Mouse (Mus musculus) naive thymus-derived CD4-positive, alpha-beta T cell, adult 2 months (primary cell): ENCODE measurements around the gene Ptgdr2.

Experiments
- DNase-seq: peaks from one replicate; pipeline ENCODE4 v3.0.0-alpha.2; 2011; ENCODE audit warnings: low read depth

Gene Ptgdr2

DNA sequence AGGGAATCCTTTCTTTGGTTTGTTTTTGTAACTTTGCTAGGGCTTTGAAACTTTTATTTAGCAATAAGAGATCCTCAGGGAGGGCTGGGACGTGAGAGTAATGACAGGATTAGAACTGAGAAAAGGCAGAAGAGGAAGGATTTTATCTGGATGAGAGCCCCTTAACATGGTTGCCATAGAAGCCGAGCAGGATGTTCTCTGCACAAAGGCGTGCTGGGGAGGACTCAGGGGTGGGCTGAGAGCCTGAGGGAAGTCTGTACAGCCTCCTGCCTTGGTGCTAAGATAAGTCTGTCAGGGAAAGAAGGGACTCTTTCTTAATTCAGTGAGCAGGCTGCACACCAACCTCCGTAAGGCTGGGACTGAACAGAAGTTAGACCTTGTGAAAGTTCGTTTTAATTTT, 1.9 kb upstream of the Ptgdr2 start:
- DNase-seq = no peak

GRCm38 (mm10) chr19:10936077-10936476, 883 bp upstream of the Ptgdr2 start:
- DNase-seq = no peak

DNA sequence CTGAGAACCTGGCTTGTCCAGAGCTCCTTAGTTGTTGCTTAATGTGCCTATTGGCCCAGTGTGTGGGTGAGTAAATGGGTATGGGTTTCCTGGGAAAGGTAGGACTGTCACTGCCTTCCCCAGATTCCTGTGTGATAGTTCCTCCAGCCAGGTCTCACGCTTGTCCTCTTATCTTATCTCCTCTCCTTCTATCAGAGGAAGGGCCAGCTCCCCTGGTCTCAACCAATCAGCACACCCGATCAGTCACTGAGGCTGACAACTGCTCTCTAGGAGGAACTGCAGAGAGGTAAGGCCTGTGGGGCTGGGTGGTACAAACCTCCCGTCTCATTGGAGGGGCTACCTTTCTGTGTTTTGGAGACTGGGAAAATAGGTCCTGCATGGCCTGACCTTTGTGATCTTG, 1.8 kb downstream of the Ptgdr2 start:
- no peak for DNase-seq

- DNase-seq = peak; percentile 73
Observed at GRCm38 (mm10) chr19:10940097-10940800, 3.3 kb downstream of the Ptgdr2 start.

DNA sequence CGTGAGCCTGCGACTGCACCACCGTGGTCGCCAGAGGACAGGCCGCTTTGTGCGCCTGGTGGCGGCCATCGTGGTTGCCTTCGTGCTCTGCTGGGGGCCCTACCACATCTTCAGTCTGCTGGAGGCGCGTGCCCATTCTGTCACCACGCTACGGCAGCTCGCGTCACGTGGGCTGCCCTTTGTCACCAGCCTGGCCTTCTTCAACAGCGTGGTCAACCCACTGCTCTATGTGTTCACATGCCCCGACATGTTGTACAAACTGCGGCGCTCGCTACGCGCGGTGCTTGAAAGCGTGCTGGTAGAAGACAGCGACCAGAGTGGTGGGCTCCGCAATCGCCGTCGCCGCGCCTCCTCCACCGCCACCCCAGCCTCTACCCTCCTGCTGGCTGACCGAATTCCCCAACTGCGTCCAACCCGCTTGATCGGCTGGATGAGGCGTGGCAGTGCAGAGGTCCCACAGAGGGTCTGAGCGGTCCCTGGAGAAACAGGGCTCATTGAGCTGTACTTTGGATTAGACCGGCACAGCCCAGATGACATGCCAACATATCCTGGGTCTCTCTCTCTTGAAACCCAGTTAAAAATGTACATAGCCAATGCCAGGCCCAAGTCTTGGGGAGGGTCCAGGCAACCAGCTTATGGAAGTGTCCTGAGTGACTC, 4.0 kb downstream of the Ptgdr2 start:
- DNase-seq = no peak

DNA sequence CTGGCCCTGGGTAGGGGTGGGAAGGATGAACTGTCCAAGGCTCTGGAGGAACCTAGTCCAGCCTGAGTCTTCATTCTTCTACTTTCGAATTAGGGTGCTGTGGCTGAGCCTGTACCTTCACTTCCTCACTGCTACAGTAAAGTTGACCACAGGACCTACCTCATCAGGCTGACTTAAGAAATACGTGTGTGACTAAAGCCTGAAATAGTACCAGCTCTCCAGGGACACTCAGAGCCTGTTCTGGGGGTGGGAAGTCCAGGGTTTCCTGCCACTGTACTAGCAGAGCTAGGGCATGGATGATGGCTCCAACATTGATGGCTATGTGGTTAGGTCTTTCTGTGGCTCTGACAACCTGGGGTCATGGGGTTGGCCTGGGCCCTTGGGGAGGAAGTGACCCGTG, 7.0 kb downstream of the Ptgdr2 start:
- DNase-seq = no peak

- no peak for DNase-seq
Observed at GRCm38 (mm10) chr19:10946506-10946905, 9.5 kb downstream of the Ptgdr2 start.

DNA sequence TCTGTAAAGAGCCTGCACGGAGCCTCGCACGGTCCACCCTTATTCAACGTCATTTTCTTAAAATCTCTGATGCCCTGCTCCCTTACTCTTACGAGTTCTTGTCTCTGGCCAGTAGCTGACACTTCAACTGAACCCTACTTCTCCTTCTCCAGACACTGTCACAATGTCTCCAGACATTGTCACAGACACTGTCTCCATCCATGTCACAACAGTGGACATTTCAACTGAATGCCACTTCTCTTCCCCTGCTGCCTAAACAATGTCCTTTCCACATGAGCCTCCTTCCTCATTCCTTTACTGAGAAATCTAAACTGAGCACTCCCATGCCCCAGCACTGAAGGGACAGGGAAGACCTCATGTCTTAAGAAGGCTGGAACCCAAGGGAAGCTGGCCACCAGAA, 10.3 kb downstream of the Ptgdr2 start:
- DNase-seq = no peak

DNA sequence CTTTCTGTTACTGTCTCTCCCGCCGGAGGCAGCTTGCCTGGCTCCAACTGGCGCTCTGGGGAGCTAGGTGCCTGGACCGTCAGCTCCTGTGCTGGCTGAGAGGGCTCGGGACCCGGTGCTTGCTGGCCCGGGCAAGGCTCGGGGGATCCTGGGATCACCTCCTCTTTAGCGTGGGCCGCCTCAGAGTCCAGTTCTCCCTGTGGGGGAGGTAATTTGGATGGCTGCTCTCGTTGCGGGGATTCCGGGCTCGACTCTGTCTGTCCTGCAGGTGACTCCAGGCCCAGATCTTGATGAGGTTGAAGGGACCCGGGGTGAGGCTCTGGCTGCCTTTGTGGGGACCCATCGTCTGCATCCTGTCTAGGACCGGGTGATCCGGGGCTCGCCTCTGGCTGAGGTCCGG, 11.5 kb downstream of the Ptgdr2 start:
- peak; percentile 36 for DNase-seq

GRCm38 (mm10) chr19:10949112-10949511, 12.2 kb downstream of the Ptgdr2 start, which contains the start of gene Ccdc86:
Ccdc86 (minus strand) TSS chr19:10949266.
- DNase-seq = peak; percentile 99

- DNase-seq = no peak
Observed at GRCm38 (mm10) chr19:10949558-10949957, 12.6 kb downstream of the Ptgdr2 start.

DNA sequence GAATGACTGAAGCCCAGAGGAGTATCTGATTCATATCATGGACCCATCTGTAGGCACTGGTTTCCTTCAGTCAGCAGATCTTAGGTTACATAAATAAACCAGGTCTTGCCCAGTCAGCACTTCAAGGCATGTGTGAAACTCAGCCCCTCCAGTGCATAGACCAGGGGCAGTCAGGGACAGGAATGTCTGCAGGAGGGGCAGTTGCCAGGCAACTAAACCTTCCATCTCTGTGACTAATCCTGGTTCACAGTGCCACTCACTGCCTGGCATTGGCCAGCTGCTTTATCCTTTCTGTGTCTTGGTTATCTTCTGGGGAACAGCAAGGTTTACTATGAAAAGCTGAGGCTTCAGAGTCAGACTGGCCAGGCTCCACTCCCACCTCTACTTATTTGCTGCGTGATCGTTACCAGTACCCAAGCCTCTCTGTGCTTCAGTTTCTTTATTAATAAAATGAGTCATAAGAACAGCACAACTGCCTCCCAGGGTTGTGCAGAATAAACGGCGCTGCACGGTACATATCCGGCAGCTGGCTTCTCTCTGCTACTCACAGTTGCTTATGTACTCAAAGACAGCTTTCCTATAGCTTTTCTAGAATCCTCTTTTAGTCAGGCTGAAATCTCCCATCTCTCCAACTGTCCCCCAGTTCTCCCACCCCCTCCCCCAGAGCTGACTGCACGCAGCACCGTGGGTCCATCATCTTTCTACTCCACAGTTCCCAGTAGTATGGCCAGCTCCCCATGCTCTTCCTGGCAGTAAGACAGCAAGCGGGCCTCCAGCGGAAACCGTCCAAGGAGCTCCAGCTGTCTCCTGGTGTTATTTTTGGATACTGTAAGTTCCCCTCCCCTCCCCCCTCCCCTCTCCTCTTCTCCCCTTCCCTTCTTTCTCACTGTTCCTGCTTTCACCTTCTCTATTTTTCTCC, 15.3 kb downstream of the Ptgdr2 start:
- no peak for DNase-seq

GRCm38 (mm10) chr19:10959085-10959977, 22.4 kb downstream of the Ptgdr2 start:
- peak; percentile 88 for DNase-seq

- no peak for DNase-seq
Observed at GRCm38 (mm10) chr19:10959978-10960346, 23.0 kb downstream of the Ptgdr2 start.

DNA sequence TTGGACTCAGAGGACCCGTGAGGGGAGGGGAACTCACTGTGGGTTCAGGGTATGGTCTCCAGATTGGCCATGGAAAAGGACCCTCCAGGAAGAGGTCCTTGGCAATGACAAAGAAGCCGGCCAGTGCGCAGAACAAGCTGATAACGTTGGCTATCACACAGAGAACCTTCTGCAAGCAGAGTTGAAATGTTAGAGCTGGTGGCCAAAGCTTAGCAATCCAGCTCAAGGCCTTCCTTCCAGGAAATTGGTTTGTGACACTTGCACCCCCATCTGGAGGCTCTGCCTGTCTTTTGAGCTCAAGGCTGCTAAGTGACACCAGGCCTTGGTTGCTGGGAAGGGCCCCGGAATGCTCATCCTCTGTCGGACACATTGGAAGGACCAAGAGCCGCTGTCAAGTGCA, 28.8 kb downstream of the Ptgdr2 start:
- DNase-seq = no peak

DNA sequence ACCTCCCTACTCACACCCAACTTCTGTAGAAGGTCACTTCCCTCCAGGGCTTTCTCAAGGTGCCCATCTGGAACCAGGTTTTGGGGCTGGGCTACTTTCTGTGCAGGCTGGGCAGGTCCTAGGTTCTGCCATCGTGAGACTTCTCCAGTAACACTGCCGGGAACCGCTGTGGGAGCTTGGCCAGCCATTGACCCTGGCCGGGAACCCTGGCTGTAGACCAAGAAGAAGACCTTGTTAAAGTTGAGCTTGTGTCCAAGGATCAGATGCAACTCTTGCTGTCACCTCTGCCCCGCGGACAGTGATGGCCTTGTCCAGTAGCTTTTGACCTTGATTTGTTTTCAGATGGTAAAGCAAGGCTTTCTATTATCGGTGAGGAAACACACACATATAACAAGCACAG, 31.6 kb downstream of the Ptgdr2 start:
- DNase-seq = no peak

- no peak for DNase-seq
Observed at GRCm38 (mm10) chr19:10970457-10970856, 33.5 kb downstream of the Ptgdr2 start.

GRCm38 (mm10) chr19:10972660-10973059, 35.7 kb downstream of the Ptgdr2 start:
- no peak for DNase-seq

- no peak for DNase-seq
Observed at GRCm38 (mm10) chr19:10973187-10973586, 36.2 kb downstream of the Ptgdr2 start.

GRCm38 (mm10) chr19:10974238-10974865, 37.4 kb downstream of the Ptgdr2 start, which contains the start of gene Ms4a10:
Ms4a10 (minus strand) TSS chr19:10974670.
- DNase-seq = no peak

DNA sequence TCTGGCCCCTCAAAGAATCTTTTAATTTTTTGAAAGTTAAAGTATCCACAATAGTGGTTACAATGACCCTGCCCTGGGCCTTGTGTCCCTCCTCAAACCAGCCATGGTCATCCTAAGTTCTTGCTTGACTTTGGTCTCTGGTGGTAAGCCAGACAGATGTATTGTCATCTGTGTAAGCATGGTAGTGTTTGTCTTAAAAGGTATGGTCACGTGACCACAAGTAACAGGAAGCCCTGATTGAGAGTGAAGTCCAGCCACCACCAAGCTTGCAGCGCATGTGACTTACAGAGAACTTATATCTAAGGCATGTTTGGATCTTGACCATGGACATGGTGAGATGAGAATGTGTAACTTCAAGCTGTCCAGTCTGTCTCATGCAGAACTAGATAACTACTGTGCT, 38.2 kb downstream of the Ptgdr2 start:
- no peak for DNase-seq
